Comparison of ENCODE assay signal across 17 mouse cellular contexts in genomic region chr12:55455206-55455605, GRCm38 (mm10).
"Had no signal": no experiment of that assay in that cellular context is flagged by ENCODE, and none has a peak within 500 bp of the region (broad histone marks: within the 10 kb centered on the region; RNA-seq: fewer than 3 reads in every experiment).

No protein-coding gene starts in this region.

- H3K4me2 ChIP-seq: liver, embryonic 11.5 days; liver, embryonic 15.5 days; midbrain, embryonic 11.5 days; neural tube, embryonic 13.5 days had no signal

- H3K36me3 ChIP-seq: limb, embryonic 10.5 days; liver, embryonic 15.5 days; neural tube, embryonic 13.5 days had no signal

- H3K9ac ChIP-seq: liver, embryonic 15.5 days; neural tube, embryonic 13.5 days had no signal

- H3K27ac ChIP-seq: limb, embryonic 10.5 days; liver, embryonic 15.5 days; neural tube, embryonic 13.5 days had no signal

- H3K9me3 ChIP-seq: limb, embryonic 10.5 days; liver, embryonic 15.5 days; megakaryocyte, embryonic 14.5 days; neural tube, embryonic 13.5 days had no signal

- H3K27me3 ChIP-seq: neural tube, embryonic 13.5 days had no signal

- H3K4me3 ChIP-seq: limb, embryonic 10.5 days; liver, embryonic 15.5 days; megakaryocyte, embryonic 14.5 days; neural tube, embryonic 13.5 days had no signal

- ATAC-seq: intestine, postnatal 0 days; lung, postnatal 0 days; midbrain, embryonic 16.5 days had no signal

- DNase-seq: kidney, adult 8-10 months; kidney, postnatal 25 days; lung, adult 2 months; lung, postnatal 36 days; retina, postnatal 1 day; right cerebral cortex, postnatal 25 days; spleen, adult 18-20 months; thymus, postnatal 4 days had no signal
